Mouse (Mus musculus): ENCODE measurements at regions not wholly inside any gene's neighbourhood (a gene's known extent, or its start where the extent isn't known, plus 50 kb on each side); places are given as distances from the start of the nearest gene placed in this dataset.

- no peak for DNase-seq (ENCODE audit: extremely low spot score in 1 of 2, low spot score in 1 of 2)
Measured at GRCm38 (mm10) chr8:125327551-125328262, 241.9 kb downstream of the Sipa1l2 start.

DNA sequence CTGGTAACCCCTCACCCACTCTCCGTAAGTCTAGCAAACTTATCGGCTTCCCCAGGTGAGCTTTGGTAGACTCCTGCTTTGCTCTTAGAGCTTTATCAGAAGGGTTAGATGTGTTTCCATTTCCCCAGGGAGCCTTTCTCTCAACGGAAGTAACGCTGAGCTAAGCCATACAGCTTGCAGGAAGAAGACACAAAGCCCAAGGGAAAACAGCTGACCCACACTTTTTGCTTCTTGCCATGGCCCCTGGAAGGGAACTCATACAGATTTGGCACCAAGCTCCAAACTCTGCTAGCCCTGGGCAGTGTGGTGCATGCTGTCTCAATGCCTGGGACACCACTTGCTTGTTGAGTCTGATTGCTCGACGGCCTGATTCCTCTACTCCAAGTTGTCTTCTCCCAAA, 242.6 kb downstream of the Sipa1l2 start:
- DNase-seq (ENCODE audit: extremely low spot score in 1 of 2, low spot score in 1 of 2) = no peak

GRCm38 (mm10) chr8:125325736-125326135, 243.9 kb downstream of the Sipa1l2 start:
- no peak for DNase-seq (ENCODE audit: extremely low spot score in 1 of 2, low spot score in 1 of 2)

- DNase-seq (ENCODE audit: extremely low spot score in 1 of 2, low spot score in 1 of 2) = no peak
Measured at GRCm38 (mm10) chr8:125322561-125322960, 247.0 kb downstream of the Sipa1l2 start.

- DNase-seq (ENCODE audit: extremely low spot score in 1 of 2, low spot score in 1 of 2) = no peak
Measured at GRCm38 (mm10) chr8:125317584-125317991, 252.0 kb downstream of the Sipa1l2 start.

- no peak for DNase-seq (ENCODE audit: extremely low spot score in 1 of 2, low spot score in 1 of 2)
Measured at GRCm38 (mm10) chr8:125315736-125316135, 253.9 kb downstream of the Sipa1l2 start.

DNA sequence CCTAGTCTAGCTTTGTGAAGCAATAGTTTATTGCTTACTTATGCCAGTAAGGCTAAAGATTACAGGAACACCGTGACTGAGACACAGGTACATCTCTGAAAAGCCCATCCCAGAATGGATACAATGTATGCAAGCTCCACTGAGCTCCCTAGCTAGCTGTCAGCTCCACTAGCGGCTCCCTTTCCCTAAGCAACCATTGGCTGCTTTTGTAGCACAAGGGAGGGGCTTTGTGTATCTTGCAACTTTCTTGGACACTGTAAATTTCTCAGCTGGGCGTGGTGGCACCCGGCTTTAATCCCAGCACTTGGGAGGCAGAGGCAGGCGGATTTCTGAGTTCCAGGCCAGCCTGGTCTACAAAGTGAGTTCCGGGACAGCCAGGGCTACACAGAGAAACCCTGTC, 254.6 kb downstream of the Sipa1l2 start:
- no peak for DNase-seq (ENCODE audit: extremely low spot score in 1 of 2, low spot score in 1 of 2)

DNA sequence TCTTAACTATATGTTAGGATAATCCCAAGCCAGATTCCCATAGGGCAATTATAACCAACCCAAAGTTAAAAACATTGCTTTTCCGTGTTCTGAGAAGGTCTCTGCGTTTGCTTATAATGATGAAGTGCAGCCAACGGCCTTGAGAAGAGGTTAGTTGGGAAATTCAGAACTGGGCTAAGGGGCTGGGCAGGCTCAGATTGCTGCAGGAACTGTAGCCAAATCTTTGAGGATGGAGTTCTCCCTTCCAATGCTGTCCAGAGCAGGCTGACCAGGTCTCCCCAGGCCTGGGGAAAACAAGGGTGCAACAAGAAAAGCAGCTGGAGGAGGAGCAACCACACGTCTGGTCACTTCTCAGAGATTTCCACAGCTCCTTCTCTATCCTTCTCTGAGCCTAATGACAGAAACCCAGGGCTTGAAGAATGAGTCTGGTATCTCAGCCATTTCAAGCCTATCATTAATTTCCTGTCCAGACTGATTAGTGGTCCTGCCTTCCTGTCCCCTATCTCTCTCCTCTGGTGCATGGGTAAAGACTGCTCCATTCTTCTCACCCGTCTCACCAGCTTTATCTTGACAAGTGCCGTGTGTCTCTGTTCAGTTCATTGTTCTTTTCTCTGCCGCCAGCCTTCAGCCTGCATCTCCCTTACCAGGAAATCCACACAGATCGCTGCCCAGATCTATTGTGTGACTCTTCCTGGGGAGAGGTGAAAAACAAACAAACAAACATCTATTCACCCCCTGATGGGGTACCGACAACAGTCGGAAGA, 255.2 kb downstream of the Sipa1l2 start:
- DNase-seq (ENCODE audit: extremely low spot score in 1 of 2, low spot score in 1 of 2) = no peak

GRCm38 (mm10) chr8:125311228-125312053, 257.4 kb downstream of the Disc1 start:
- DNase-seq (ENCODE audit: extremely low spot score in 1 of 2, low spot score in 1 of 2) = no peak

Data from layer of hippocampus, postnatal 25 days (tissue).